Mouse (Mus musculus): ENCODE measurements around the gene Cmtm8.

Cmtm8 gene

GRCm38 (mm10) chr9:114759886-114760285, 84.1 kb downstream of the Cmtm8 start:
- no peak for DNase-seq (ENCODE audit: inconsistent age in 2 of 2, low spot score in 1 of 2)

DNA sequence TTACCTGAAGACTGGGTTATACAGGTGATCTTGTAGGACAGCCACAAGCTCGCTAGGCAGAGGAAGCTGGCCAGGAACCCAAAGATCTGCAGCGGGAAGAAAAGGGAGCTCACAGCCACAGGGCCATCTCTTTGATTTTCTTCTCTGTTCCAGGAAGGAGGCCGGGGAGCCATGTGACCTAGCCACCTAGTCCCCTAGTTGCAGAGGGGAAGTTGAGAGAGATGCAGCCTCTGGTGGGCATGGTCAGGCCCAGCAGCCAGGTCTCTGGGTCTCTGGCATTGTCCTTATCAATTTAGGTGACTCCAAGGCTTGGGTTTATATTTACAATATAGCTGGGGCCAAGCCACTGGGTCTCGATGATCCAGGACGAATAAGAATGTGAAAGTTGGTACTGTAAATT, 85.2 kb downstream of the Cmtm8 start:
- no peak for DNase-seq (ENCODE audit: inconsistent age in 2 of 2, low spot score in 1 of 2)

DNA sequence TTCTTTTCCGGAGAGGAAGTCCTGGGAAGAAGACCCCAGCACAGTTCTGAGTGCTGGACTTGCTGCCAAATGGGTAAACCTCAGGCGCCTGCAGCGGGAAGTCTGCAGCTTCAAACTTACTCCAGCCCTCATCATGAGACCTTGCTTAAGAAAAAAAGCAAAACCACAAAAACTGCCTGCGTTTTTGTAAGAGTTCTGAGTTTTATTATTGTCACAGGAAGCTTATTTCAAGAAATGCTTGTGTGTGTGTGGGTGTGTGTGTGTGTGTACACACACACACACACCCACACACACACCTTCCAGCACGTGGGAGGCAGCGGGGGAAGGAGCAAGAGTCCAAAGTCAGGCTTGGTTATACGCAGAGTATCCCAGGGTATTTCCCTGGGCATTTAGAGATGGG, 85.7 kb downstream of the Cmtm8 start:
- DNase-seq (ENCODE audit: inconsistent age in 2 of 2, low spot score in 1 of 2) = no peak

GRCm38 (mm10) chr9:114752863-114753484, 91.0 kb downstream of the Cmtm8 start:
- DNase-seq (ENCODE audit: inconsistent age in 2 of 2, low spot score in 1 of 2) = peak; percentile 95 to 98

DNA sequence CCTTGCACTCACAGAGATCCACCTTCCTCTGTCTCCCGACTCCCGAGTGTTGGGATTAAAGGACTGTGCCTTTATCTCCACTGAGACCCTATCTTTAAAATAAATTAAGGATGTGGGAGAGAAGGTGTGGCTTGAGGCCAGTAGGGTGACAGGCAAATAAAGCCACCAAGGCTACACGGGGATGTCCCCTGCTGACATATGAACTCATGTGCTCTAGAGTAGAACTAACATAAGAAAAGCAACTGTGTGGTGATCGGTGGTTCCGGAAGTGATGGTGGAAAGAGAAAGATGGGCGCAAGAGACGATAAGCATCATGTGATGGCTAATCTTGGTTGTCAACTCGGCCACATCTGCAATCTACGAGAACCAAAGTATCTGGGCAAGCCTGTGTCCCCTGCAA, 91.6 kb downstream of the Cmtm8 start:
- DNase-seq (ENCODE audit: inconsistent age in 2 of 2, low spot score in 1 of 2) = no peak

DNA sequence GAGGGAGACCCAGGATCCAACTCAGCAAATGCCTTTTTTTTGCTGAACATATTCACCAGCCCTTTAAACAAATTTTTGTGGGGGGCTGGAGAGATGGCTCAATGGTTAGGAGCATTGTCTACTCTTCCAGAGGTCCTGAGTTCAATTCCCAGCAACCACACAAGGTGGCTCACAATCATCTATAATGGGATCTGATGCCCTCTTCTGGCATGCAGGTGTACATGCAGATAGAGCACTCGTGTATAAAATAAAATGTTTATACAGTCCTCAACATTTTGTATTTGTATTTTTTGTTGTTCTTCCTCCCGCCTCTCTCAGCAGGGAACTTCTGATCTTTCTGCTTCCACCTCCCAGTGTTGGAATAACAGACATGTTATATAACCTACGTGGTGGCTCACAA, 92.4 kb downstream of the Cmtm8 start:
- no peak for DNase-seq (ENCODE audit: inconsistent age in 2 of 2, low spot score in 1 of 2)

GRCm38 (mm10) chr9:114747466-114747865, 96.5 kb downstream of the Cmtm8 start:
- no peak for DNase-seq (ENCODE audit: inconsistent age in 2 of 2, low spot score in 1 of 2)

- peak in 1 of 2 experiments; percentile 14 for DNase-seq (ENCODE audit: inconsistent age in 2 of 2, low spot score in 1 of 2)
These were observed 96.9 kb downstream of the Cmtm8 start for GRCm38 (mm10) chr9:114747012-114747411.

- no peak for DNase-seq (ENCODE audit: inconsistent age in 2 of 2, low spot score in 1 of 2)
These were observed 98.3 kb downstream of the Cmtm8 start for GRCm38 (mm10) chr9:114745654-114746053.

GRCm38 (mm10) chr9:114745163-114745562, 98.8 kb downstream of the Cmtm8 start:
- peak in 1 of 2 experiments; percentile 15 for DNase-seq (ENCODE audit: inconsistent age in 2 of 2, low spot score in 1 of 2)

DNA sequence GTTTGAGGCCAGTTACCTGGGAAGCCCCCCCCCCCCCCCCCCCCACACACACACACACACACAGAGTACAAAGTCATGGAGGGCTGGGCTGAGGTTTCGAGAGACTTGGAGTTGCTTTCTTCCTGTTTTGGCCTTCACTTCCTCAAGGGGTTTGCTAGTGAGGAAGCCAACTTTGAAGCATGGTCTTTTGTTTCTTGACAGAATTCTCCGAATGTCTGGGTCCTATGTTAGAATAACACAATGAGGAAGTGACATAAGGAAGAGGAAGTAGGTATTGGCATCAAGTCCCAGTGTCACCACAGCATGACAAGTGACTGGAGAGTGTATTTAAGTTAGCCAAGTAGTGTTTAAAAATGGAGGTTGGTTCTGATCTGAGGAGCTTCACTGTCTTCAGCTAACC, 101.2 kb downstream of the Cmtm8 start:
- peak in 1 of 2 experiments; percentile 28 for DNase-seq (ENCODE audit: inconsistent age in 2 of 2, low spot score in 1 of 2)

DNA sequence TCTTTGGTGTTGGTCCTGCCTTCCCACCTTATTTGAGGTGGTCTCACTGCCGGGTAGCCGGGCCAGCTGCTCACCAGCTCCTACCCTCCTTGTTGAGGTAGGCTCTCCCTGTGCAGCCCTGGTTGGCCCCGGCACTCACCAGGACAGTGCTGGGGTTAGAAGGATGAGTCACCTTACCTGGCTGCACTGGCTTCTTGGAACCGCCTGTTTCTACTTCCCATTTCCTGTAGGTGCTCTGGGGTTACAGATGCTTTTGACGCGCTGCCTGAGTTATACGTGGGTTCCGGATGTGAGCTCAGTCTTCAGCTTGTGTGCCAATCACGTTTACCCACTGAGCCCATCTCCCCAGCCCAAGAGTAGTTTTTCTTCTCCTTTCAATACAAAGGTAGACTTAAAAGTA, 103.6 kb downstream of the Cmtm8 start:
- peak in 1 of 2 experiments; percentile 28 for DNase-seq (ENCODE audit: inconsistent age in 2 of 2, low spot score in 1 of 2)
